Mouse (Mus musculus) olfactory bulb, adult 2 months (tissue): ENCODE results near the gene Gm10972.
"Not testable (repeated sequence)": the region's sequence is repeated elsewhere in the genome, so short reads cannot be mapped to it uniquely, and the experiment has no call there.

Experiments
- CTCF ChIP-seq: fragments of 200-500 bp; IDR thresholded peaks from 2 replicates; pipeline ENCODE4 v1.5.1; 2012; ENCODE audit warnings: low read depth, mild to moderate bottlenecking, low read length, moderate library complexity; ENCODE audit not compliant: insufficient read depth
- POLR2A ChIP-seq: fragments of 200-500 bp; IDR thresholded peaks from 2 replicates; pipeline ENCODE4 v1.6.1; 2012; ENCODE audit warnings: mild to moderate bottlenecking, low read depth, low read length, moderate library complexity; ENCODE audit not compliant: insufficient read depth

DNA sequence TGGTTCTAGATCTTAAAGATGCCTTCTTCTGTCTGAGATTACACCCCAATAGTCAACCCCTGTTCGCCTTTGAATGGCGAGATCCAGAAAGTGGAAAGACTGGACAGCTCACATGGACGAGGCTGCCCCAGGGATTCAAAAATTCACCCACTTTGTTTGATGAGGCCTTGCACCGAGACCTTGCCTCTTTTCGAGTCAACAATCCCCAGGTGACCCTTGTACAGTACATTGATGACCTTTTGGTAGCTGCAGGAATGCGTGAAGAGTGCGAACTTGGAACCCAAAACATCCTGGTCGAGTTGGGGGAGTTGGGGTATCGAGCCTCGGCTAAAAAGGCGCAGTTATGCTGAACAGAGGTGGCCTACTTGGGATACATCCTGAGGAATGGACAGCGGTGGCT, 37.1 kb downstream of the Gm10972 start:
- not testable (repeated sequence) for TF ChIP-seq POLR2A, CTCF
